Mouse (Mus musculus) midbrain, embryonic 13.5 days (tissue): ENCODE measurements at regions not wholly inside any gene's neighbourhood (a gene's known extent, or its start where the extent isn't known, plus 50 kb on each side); places are given as distances from the start of the nearest gene placed in this dataset.
"Not testable (repeated sequence)": the region's sequence is repeated elsewhere in the genome, so short reads cannot be mapped to it uniquely, and the experiment has no call there.

Source experiments
- ATAC-seq: fragments of 200-750 bp; cut with Nextera tagmentation; 2 replicates; pipeline ENCODE4 v1.8.0; 2017; ENCODE audit warnings: mild to moderate bottlenecking, moderate TSS enrichment, moderate library complexity
- H3K27ac ChIP-seq: fragments of 300-500 bp; sonication (generic); 2 replicates; pipeline ENCODE4 v1.5.1; 2015; ENCODE audit warnings: inconsistent platforms, mild to moderate bottlenecking, moderate library complexity
- H3K27me3 ChIP-seq: fragments of 300-500 bp; sonication (generic); 2 replicates; pipeline ENCODE4 v1.6.1; 2015; ENCODE audit warnings: mild to moderate bottlenecking, inconsistent platforms
- H3K36me3 ChIP-seq: fragments of 300-500 bp; sonication (generic); 2 replicates; pipeline ENCODE4 v1.6.1; 2015; ENCODE audit warnings: mild to moderate bottlenecking, inconsistent platforms
- H3K4me1 ChIP-seq: fragments of 300-500 bp; sonication (generic); replicated peaks from 2 replicates; pipeline ENCODE4 v1.6.1; 2015; ENCODE audit warnings: inconsistent platforms
- H3K4me2 ChIP-seq: fragments of 300-500 bp; sonication (generic); replicated peaks from 2 replicates; pipeline ENCODE4 v1.6.1; 2015; ENCODE audit warnings: moderate library complexity, mild to moderate bottlenecking, inconsistent platforms
- H3K4me3 ChIP-seq: fragments of 300-500 bp; sonication (generic); replicated peaks from 2 replicates; pipeline ENCODE4 v1.5.1; 2015; ENCODE audit warnings: mild to moderate bottlenecking, inconsistent platforms
- H3K9ac ChIP-seq: fragments of 300-500 bp; sonication (generic); replicated peaks from 2 replicates; pipeline ENCODE4 v1.6.1; 2015; ENCODE audit warnings: mild to moderate bottlenecking, inconsistent platforms
- H3K9me3 ChIP-seq: fragments of 300-500 bp; sonication (generic); 2 replicates; pipeline ENCODE4 v1.6.1; 2016; ENCODE audit warnings: mild to moderate bottlenecking, inconsistent platforms
- WGBS: fragments of 180-500 bp; shearing (Covaris S2); methylation state at CpG from one replicate; pipeline ENCODE4 v1.1.7; 2015; 5-methylcytosine and 5-hydroxymethylcytosine counted together

DNA sequence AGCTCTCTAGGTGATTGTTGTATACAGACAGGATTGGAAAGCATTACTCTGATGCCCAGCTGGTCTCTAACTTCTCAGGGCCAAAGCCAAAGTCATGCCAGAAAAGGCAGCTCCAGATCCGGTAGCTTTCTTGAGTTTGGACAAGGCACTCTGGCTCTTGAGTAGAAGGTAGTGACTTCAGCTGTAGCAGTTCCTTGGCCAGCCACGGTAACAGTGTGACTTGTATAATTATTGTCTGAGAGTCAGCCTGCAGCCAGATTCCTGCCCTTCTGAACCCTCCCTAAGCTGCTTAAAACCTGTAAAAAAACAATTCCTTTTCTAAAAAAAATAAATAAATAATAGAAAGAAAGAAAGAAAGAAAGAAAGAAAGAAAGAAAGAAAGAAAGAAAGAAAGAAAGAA, 843.0 kb downstream of the Diaph3 start:
- Histone ChIP-seq H3K9ac (no peak overlapping the region), H3K27ac (no peak overlapping the region), H3K27me3 (no peaks in the 10 kb centered on the region), H3K4me2 (no peak overlapping the region), H3K4me1 (no peaks in the 10 kb centered on the region), H3K4me3 (no peak overlapping the region), H3K9me3 (no peaks in the 10 kb centered on the region), H3K36me3 (no peaks in the 10 kb centered on the region)
- WGBS, result 60% methylated on average over 2 of the region's 2 CpGs
- ATAC-seq, result no peak

DNA sequence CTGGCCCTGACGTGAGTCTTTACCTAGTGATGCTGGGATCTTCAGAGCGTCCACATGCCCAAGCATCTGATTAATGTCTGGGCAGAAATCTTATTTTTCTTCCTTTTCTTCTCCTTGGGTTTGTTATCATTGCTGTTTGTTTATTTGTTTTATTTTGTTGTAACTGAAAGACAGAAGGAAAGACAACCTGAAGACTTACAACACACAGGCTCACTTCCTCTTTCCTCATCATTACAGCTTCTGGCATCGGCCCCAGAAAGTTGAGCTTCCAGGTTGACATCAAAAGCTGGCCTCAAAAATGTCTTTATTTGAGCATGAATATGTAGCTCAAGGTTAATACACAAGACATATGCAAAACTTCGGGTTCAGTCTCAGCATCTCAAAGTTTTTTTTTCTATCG, 846.4 kb downstream of the Diaph3 start:
- H3K27me3 ChIP-seq, H3K4me2 ChIP-seq, H3K9ac ChIP-seq, ATAC-seq, H3K27ac ChIP-seq, H3K4me1 ChIP-seq, H3K9me3 ChIP-seq, H3K36me3 ChIP-seq, H3K4me3 ChIP-seq: not testable (repeated sequence)
- 87% methylated on average over 5 of the region's 5 CpGs for WGBS

DNA sequence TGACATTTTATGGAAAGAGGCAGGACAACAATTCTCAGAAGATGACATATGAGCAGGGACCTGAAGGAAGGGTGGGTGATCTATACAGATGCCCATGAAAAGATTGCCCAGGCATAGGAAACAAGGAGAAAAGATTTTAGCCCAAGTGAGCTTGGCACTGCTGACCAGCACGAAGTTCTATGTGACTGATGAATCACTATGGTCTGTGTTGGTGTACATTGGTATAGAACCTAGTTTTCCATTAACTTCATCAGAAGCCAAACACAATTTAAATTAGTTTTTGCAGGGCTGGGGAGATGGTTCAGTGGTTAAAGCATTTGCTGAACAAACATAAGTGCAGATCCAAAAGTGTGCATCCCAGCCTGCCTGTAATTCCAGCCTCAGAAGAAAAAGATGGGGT, 847.2 kb downstream of the Diaph3 start:
- WGBS, result 82% methylated on average over 1 of the region's 1 CpGs
- Histone ChIP-seq H3K27ac (no peak overlapping the region), H3K4me1 (no peaks in the 10 kb centered on the region), H3K4me3 (no peak overlapping the region), H3K36me3 (no peaks in the 10 kb centered on the region), H3K9ac (no peak overlapping the region), H3K4me2 (no peak overlapping the region), H3K27me3 (no peaks in the 10 kb centered on the region), H3K9me3 (no peaks in the 10 kb centered on the region)
- no peak for ATAC-seq

DNA sequence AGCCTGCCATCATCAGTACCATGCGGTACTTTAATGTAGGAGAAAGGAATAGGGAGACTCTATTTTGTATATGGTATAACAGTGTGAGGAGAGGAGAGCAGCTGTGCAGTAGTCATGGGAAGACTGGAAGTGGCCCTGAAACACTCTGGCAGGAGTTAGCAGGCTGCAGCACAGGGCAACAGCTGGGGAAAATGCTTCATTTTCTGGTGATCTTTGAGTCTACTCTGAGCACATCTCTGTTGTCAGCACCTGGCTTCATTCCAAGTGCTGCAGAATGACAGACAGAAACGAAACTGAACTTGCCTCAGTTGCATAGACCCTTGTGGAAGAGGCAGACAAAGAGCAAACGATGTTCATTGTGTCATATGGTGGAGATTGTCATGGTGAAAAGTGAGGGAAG, 847.7 kb downstream of the Diaph3 start:
- H3K36me3 ChIP-seq, result no peaks in the 10 kb centered on the region
- H3K9me3 ChIP-seq, result no peaks in the 10 kb centered on the region
- no peaks in the 10 kb centered on the region for H3K27me3 ChIP-seq
- WGBS, result 71% methylated on average over 3 of the region's 3 CpGs
- H3K4me3 ChIP-seq, result no peak overlapping the region
- no peak for ATAC-seq
- no peak overlapping the region for H3K27ac ChIP-seq
- no peak overlapping the region for H3K9ac ChIP-seq
- no peak overlapping the region for H3K4me2 ChIP-seq
- no peaks in the 10 kb centered on the region for H3K4me1 ChIP-seq

DNA sequence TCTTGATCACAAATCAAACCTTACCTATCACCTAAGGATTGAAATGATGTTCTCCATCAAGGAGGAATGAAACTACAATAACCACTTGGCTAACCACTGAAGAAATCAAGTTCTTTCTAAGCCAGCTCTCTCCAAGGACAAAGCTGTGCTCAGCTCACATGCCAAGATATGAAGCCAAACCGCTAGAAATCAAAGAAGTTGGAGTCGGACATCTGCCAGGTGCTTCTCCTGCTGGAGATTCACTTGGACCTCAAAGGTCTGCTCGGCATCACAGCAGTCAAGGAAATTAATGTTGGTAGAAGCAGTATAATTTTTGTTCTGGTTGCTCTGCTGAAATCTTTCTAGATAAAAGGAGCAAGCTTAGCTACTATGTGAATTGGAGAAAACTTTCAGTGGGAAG, 850.5 kb downstream of the Diaph3 start:
- H3K36me3 ChIP-seq, result no peaks in the 10 kb centered on the region
- H3K4me3 ChIP-seq, result no peak overlapping the region
- 92% methylated on average over 3 of the region's 3 CpGs for whole genome bisulfite sequencing
- ATAC-seq, result no peak
- no peaks in the 10 kb centered on the region for H3K4me1 ChIP-seq
- H3K27ac ChIP-seq, result no peak overlapping the region
- no peaks in the 10 kb centered on the region for H3K9me3 ChIP-seq
- no peak overlapping the region for H3K4me2 ChIP-seq
- no peaks in the 10 kb centered on the region for H3K27me3 ChIP-seq
- no peak overlapping the region for H3K9ac ChIP-seq

DNA sequence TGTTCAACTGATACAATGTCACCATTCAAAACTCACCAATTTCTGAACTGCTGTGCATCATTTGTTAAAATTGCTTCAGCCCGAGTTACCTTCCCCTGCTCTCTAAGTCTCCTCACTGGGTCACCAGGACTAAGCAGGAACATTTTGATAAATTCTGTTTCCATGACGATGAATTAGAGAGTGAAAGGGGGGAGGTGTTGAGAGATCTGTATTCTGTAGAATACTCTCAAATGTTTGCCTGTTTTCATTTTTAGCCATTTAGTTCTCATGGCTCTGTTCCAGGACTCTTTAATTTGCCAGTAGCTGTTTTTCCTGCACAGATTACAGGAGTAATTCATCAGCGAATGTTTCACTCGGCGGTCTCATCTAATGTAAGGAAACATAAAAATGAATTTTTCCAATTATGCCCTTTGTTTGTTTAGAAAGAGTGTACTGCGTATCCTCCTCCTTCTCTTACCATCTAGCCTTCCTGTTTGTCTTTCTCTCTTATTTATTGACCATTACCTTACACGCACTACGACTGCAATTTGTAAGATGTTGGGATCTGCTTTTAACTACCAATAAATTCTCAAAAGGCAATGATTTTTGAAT, 879.3 kb downstream of the Diaph3 start:
- H3K9ac ChIP-seq, result no peak overlapping the region
- H3K27me3 ChIP-seq, result no peaks in the 10 kb centered on the region
- no peaks in the 10 kb centered on the region for H3K9me3 ChIP-seq
- H3K27ac ChIP-seq, result peak overlapping the region; percentile 19; the same call in 1 of the 2 replicates
- WGBS, result 57% methylated on average over 8 of the region's 8 CpGs
- H3K4me2 ChIP-seq, result no peak overlapping the region
- peaks cover 15% of the 10 kb centered on the region for H3K4me1 ChIP-seq
- H3K36me3 ChIP-seq, result no peaks in the 10 kb centered on the region
- ATAC-seq, result peak; percentile 79
- no peak overlapping the region for H3K4me3 ChIP-seq

DNA sequence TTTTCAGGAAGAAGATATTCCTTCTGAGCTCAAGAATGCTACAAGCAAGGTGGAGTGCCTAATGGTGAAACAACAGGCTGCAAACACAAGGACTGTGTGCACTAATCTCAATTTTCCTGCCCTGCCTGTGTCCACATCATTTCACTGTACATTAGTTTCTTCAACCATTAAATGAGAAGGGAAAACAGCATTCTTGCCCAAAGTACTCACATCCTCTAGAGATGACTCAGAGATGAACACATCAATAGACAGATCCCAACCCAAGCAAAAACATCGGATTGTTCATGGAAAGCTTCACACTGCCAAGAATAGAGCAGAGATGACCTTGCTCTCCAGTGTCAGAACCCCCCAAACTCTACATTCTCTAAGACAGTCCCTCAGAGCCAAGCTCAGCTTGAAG, 886.8 kb downstream of the Diaph3 start:
- H3K4me3 ChIP-seq, result no peak overlapping the region
- no peak overlapping the region for H3K27ac ChIP-seq
- H3K36me3 ChIP-seq, result no peaks in the 10 kb centered on the region
- no peaks in the 10 kb centered on the region for H3K4me1 ChIP-seq
- WGBS, result 59% methylated on average over 1 of the region's 1 CpGs
- H3K9ac ChIP-seq, result no peak overlapping the region
- no peak for ATAC-seq
- no peaks in the 10 kb centered on the region for H3K9me3 ChIP-seq
- no peaks in the 10 kb centered on the region for H3K27me3 ChIP-seq
- H3K4me2 ChIP-seq, result no peak overlapping the region

DNA sequence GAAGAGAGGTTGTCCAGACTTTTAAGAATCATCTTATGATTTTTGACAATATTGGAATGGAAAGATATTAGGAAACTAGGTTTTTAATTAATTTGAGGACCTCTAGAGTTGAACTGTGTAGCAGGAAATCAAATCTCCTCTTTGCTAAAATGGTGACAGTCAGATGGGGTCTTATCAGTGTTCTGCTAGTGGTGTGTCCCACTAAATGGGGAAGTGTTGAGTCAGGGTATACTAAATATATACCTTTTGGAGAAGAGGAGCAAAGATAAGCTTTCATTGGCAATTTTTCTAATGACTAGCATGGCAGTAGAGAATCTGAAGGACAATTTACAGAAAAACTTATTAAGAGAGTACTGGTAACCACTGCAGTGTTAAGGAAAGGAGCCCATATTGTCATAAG, 889.4 kb downstream of the Diaph3 start:
- Histone ChIP-seq H3K4me2 (no peak overlapping the region), H3K9me3 (no peaks in the 10 kb centered on the region), H3K27me3 (no peaks in the 10 kb centered on the region), H3K4me1 (no peaks in the 10 kb centered on the region), H3K9ac (no peak overlapping the region), H3K27ac (no peak overlapping the region), H3K36me3 (no peaks in the 10 kb centered on the region), H3K4me3 (no peak overlapping the region)
- ATAC-seq, result no peak

DNA sequence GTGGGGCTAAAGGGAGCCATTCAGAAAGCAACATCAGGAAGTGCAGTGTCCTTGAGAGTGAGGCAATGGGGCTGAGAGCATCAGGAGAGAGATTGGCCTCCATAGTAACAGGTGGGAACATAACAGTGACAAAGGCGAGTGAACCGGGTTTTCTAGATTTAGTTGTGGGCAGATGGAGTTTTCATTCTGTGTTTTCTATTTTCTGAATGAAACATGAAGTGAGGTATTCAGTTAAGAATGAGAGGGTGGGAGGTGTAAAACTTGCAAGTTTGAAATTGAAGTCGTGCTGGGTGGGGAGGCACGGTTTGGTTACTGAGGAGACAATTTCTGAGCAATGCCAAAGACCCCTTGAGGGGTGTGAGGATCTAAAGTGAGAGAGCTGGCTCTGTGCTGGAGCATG, 893.3 kb downstream of the Diaph3 start:
- Histone ChIP-seq H3K4me3 (no peak overlapping the region), H3K4me2 (no peak overlapping the region), H3K9ac (no peak overlapping the region), H3K27ac (no peak overlapping the region), H3K9me3 (no peaks in the 10 kb centered on the region), H3K4me1 (no peaks in the 10 kb centered on the region), H3K36me3 (no peaks in the 10 kb centered on the region), H3K27me3 (no peaks in the 10 kb centered on the region)
- no peak for ATAC-seq
- WGBS, result 94% methylated on average over 4 of the region's 4 CpGs

DNA sequence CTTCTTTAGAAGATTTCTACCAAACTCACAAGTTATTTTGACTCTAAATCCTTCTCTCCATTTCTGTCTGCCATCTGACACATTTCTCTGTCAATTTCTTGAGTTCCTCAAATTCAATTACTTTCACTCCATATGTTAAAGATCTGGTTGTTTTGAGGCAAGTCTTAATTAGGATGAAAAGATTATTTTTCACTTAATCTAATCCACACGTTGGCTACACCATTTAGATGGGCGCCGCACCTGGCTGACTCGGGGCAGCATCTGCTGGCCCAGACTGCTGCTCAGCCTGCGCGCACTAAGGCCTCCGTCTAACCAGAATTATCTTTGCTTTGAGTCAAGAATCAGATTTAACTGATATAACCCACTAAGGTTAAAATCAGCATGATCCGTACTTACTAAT, 894.3 kb downstream of the Diaph3 start:
- no peak for ATAC-seq
- H3K36me3 ChIP-seq, result no peaks in the 10 kb centered on the region
- H3K4me1 ChIP-seq, result no peaks in the 10 kb centered on the region
- H3K27ac ChIP-seq, result no peak overlapping the region
- H3K4me2 ChIP-seq, result no peak overlapping the region
- H3K27me3 ChIP-seq, result no peaks in the 10 kb centered on the region
- no peaks in the 10 kb centered on the region for H3K9me3 ChIP-seq
- no peak overlapping the region for H3K4me3 ChIP-seq
- no peak overlapping the region for H3K9ac ChIP-seq
- WGBS, result 85% methylated on average over 8 of the region's 8 CpGs

DNA sequence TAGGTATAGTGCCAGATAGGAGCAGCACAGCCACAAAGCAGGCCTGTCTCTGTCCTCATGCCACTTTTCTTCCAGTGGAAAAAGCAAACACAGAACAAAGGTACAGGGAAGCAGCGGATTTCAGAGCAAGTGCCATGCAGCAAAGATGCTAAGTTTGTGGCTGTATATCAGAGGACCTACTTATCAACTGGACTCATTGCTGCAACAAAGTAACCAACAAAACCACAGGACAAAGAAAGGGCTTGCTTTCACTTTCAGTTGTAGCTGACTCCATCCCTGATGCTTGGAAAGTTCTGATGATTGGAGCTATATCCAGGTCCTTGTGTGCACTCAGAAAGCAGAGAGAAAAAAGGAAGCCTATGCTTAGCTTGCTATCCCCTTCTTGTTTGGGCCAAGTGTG, 897.4 kb downstream of the Diaph3 start:
- 100% methylated on average over 1 of the region's 1 CpGs for WGBS
- Histone ChIP-seq H3K4me1 (peaks cover 9% of the 10 kb centered on the region), H3K36me3 (no peaks in the 10 kb centered on the region), H3K4me2 (no peak overlapping the region), H3K9me3 (no peaks in the 10 kb centered on the region), H3K4me3 (no peak overlapping the region), H3K27ac (no peak overlapping the region), H3K9ac (no peak overlapping the region), H3K27me3 (no peaks in the 10 kb centered on the region)
- ATAC-seq, result no peak

DNA sequence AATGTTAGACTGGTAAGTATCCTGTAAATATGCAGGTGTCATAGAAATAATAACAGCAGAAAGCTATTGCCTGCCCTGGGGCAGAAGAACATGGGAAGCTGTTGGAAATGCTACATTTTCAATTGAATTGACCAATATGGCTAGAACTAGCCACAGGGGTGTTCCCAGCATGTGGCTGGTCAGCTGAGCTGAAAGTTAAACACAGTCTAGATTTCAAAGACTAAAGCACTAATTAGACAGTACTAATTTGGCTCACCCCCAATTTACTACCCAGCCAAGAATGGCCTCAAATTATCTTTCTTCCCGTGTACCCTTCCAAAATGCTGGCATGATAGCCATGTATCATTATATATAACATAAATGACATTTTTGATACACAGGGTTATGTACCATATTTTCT, 898.2 kb downstream of the Diaph3 start:
- Histone ChIP-seq H3K4me1 (peaks cover 10% of the 10 kb centered on the region), H3K4me3 (no peak overlapping the region), H3K4me2 (no peak overlapping the region), H3K9ac (no peak overlapping the region), H3K36me3 (no peaks in the 10 kb centered on the region), H3K27me3 (no peaks in the 10 kb centered on the region), H3K9me3 (no peaks in the 10 kb centered on the region), H3K27ac (no peak overlapping the region)
- ATAC-seq, result no peak; the same call in 1 of the 2 replicates
- WGBS, result 76% methylated on average over 1 of the region's 1 CpGs

DNA sequence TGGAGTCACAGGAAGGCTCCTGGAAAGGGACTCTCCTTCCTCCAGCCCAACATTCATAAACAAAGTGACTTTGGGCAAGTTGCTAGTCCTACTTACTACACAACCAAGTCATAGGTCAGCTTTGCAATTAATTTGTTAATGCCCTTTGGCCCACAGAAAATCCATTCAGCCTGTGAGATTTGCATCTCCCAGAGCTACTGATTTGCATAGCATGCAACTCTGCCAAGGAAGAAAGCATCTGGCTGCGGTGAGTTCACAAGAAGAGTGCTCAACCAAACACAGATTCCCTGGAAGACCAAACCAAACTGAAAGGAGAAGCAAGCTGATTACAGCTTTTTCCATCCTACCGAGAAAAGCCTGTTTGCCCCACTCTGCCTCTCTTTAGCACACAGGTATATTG, 901.9 kb downstream of the Diaph3 start:
- Histone ChIP-seq H3K27ac (no peak overlapping the region), H3K36me3 (no peaks in the 10 kb centered on the region), H3K4me2 (no peak overlapping the region), H3K9me3 (no peaks in the 10 kb centered on the region), H3K27me3 (no peaks in the 10 kb centered on the region), H3K9ac (no peak overlapping the region), H3K4me3 (no peak overlapping the region), H3K4me1 (peaks cover 10% of the 10 kb centered on the region)
- WGBS, result 36% methylated on average over 2 of the region's 2 CpGs
- ATAC-seq, result 0 out of 2 replicates have a peak, but pooled peaks have one; percentile 17
